Mouse (Mus musculus) megakaryocyte, adult 5-6 weeks (primary cell): ENCODE results near the gene Numbl. TPM values are rescaled to one million over a fixed set of nuclear protein-coding genes. Genes with fewer than 3 reads are reported as not detected.

Experiments
- ATAC-seq: 2 replicates; pipeline ENCODE4 v1.8.0; 2016; ENCODE audit warnings: mild to moderate bottlenecking, inconsistent platforms; ENCODE audit not compliant: poor library complexity, severe bottlenecking
- total RNA-seq, 2 experiments: library from RNA; stranded (forward) in 1 of 2; stranded (reverse) in 1 of 2; fragments of 153-499, 151-499 nt in 1 of 2; fragments of 221-1000, 200-1000 nt in 1 of 2; gene quantifications; 2 replicates each; pipeline versions ENCODE4 v1.2.3 to v1.2.4; 2015 to 2017

The Numbl gene
- total RNA-seq, 2 experiments from 2014 or later, result 2.5 to 2.8 TPM

- ATAC-seq, result no peak
Observed at GRCm38 (mm10) chr7:27322291-27322690, 64.1 kb downstream of the Numbl start.

GRCm38 (mm10) chr7:27323001-27323400 is 64.8 kb downstream of the Numbl start:
- no peak for ATAC-seq

GRCm38 (mm10) chr7:27324161-27324560 is 65.9 kb downstream of the Numbl start:
- ATAC-seq, result no peak

GRCm38 (mm10) chr7:27324928-27325327 is 66.7 kb downstream of the Numbl start:
- no peak for ATAC-seq

- ATAC-seq, result 0 out of 2 replicates have a peak, but pooled peaks have one; percentile 15
Observed at GRCm38 (mm10) chr7:27325697-27326096, 67.5 kb downstream of the Numbl start.

- ATAC-seq, result no peak
Observed at GRCm38 (mm10) chr7:27326101-27326880, 68.1 kb downstream of the Numbl start.

GRCm38 (mm10) chr7:27327500-27327899 is 69.3 kb downstream of the Numbl start:
- ATAC-seq, result no peak

GRCm38 (mm10) chr7:27328161-27328560 is 69.9 kb downstream of the Numbl start:
- ATAC-seq, result no peak

- no peak for ATAC-seq
Observed at GRCm38 (mm10) chr7:27328648-27329047, 70.4 kb downstream of the Numbl start.

- peak; percentile 75 for ATAC-seq
Observed at GRCm38 (mm10) chr7:27329326-27329947, 71.2 kb downstream of the Numbl start.

GRCm38 (mm10) chr7:27329981-27330380 is 71.7 kb downstream of the Numbl start:
- no peak for ATAC-seq

GRCm38 (mm10) chr7:27330709-27331540 is 72.7 kb downstream of the Numbl start:
- ATAC-seq, result peak; percentile 60

- no peak for ATAC-seq
Observed at GRCm38 (mm10) chr7:27331541-27331851, 73.3 kb downstream of the Numbl start.

Other genes with a start within 250 kb of the Numbl start
- not detected in 2 replicates for gene Cyp2a12, start 229.4 kb upstream of the Numbl start, total RNA-seq (2015)
- not detected in 2 replicates for gene Cyp2a12, start 229.4 kb upstream of the Numbl start, total RNA-seq (2017)
- not detected in 2 replicates for gene Cyp2f2, start 138.5 kb upstream of the Numbl start, total RNA-seq (2015)
- gene Cyp2f2, start 138.5 kb upstream of the Numbl start, total RNA-seq (2017), result not detected in 2 replicates
- not detected in 2 replicates for gene Cyp2t4, start 104.7 kb upstream of the Numbl start, total RNA-seq (2015)
- not detected in 2 replicates for gene Cyp2t4, start 104.7 kb upstream of the Numbl start, total RNA-seq (2017)
- 11.1 and 12.5 TPM in 2 replicates for gene Egln2, start 91.6 kb upstream of the Numbl start, total RNA-seq (2015)
- 22.2 and 29.6 TPM in 2 replicates for gene Egln2, start 91.6 kb upstream of the Numbl start, total RNA-seq (2017)
- 65.7 and 73.7 TPM in 2 replicates for gene Rab4b, start 79.5 kb upstream of the Numbl start, total RNA-seq (2015)
- gene Rab4b, start 79.5 kb upstream of the Numbl start, total RNA-seq (2017), result 26.8 and 30.4 TPM in 2 replicates
- gene Gm21983, start 77.3 kb upstream of the Numbl start, total RNA-seq (2015), result not detected in 2 replicates
- not detected in 2 replicates for gene Gm21983, start 77.3 kb upstream of the Numbl start, total RNA-seq (2017)
- gene Mia, start 77.3 kb upstream of the Numbl start, total RNA-seq (2015), result not detected in 2 replicates
- not detected in 2 replicates for gene Mia, start 77.3 kb upstream of the Numbl start, total RNA-seq (2017)
- 4.0 and 8.5 TPM in 2 replicates for gene BC024978, start 62.7 kb upstream of the Numbl start, total RNA-seq (2015)
- 0.51 and 0.73 TPM in 2 replicates for gene BC024978, start 62.7 kb upstream of the Numbl start, total RNA-seq (2017)
- 110 and 125 TPM in 2 replicates for gene Snrpa, start 62.2 kb upstream of the Numbl start, total RNA-seq (2015)
- 51.9 and 68.6 TPM in 2 replicates for gene Snrpa, start 62.2 kb upstream of the Numbl start, total RNA-seq (2017)
- 1.6 and 2.7 TPM in 2 replicates for gene Itpkc, start 29.8 kb upstream of the Numbl start, total RNA-seq (2015)
- gene Itpkc, start 29.8 kb upstream of the Numbl start, total RNA-seq (2017), result 1.6 and 4.7 TPM in 2 replicates
- 12.0 and 16.8 TPM in 2 replicates for gene Coq8b, start 25.4 kb upstream of the Numbl start, total RNA-seq (2015)
- 7.5 and 15.2 TPM in 2 replicates for gene Coq8b, start 25.4 kb upstream of the Numbl start, total RNA-seq (2017)
- not detected in 2 replicates for gene Ltbp4, start 79.3 kb downstream of the Numbl start, total RNA-seq (2015)
- gene Ltbp4, start 79.3 kb downstream of the Numbl start, total RNA-seq (2017), result not detected in 2 replicates
- gene Shkbp1, start 97.6 kb downstream of the Numbl start, total RNA-seq (2015), result 42.6 and 43.6 TPM in 2 replicates
- gene Shkbp1, start 97.6 kb downstream of the Numbl start, total RNA-seq (2017), result 30.9 and 34.0 TPM in 2 replicates
- gene Gm20479, start 99.0 kb downstream of the Numbl start, total RNA-seq (2015), result not detected in 2 replicates
- not detected in 2 replicates for gene Gm20479, start 99.0 kb downstream of the Numbl start, total RNA-seq (2017)
- 0.13 and 0.32 TPM in 2 replicates for gene Sptbn4, start 189.3 kb downstream of the Numbl start, total RNA-seq (2015)
- 0.07 and 0.20 TPM in 2 replicates for gene Sptbn4, start 189.3 kb downstream of the Numbl start, total RNA-seq (2017)
- gene Blvrb, start 189.5 kb downstream of the Numbl start, total RNA-seq (2015), result 35.3 and 42.0 TPM in 2 replicates
- 15.5 and 16.2 TPM in 2 replicates for gene Blvrb, start 189.5 kb downstream of the Numbl start, total RNA-seq (2017)
- 5.8 and 7.8 TPM in 2 replicates for gene Sertad3, start 215.3 kb downstream of the Numbl start, total RNA-seq (2015)
- 11.1 and 11.6 TPM in 2 replicates for gene Sertad3, start 215.3 kb downstream of the Numbl start, total RNA-seq (2017)
- gene Sertad1, start 228.5 kb downstream of the Numbl start, total RNA-seq (2015), result 17.4 and 18.9 TPM in 2 replicates
- 11.2 and 19.7 TPM in 2 replicates for gene Sertad1, start 228.5 kb downstream of the Numbl start, total RNA-seq (2017)
- gene Prx, start 240.9 kb downstream of the Numbl start, total RNA-seq (2015), result 0.05 and 0.16 TPM in 2 replicates
- gene Prx, start 240.9 kb downstream of the Numbl start, total RNA-seq (2017), result 0.22 TPM in 1 of 2 replicates, not detected in the other